Mouse (Mus musculus) liver (tissue): ENCODE measurements around the gene Gpr149.

Experiments used
- DNase-seq: peaks from one replicate; pipeline ENCODE4 v3.0.0-alpha.2; 2020; ENCODE audit warnings: mixed read lengths

Gene Gpr149

GRCm38 (mm10) chr3:62604973-62605372 is at the start of gene Gpr149:
Gpr149 (minus strand) TSS chr3:62605140.
- no peak for DNase-seq

GRCm38 (mm10) chr3:62650551-62650950 is 45.6 kb upstream of the Gpr149 start:
- no peak for DNase-seq

- DNase-seq = no peak
These were observed 5.9 kb upstream of the Gpr149 start for GRCm38 (mm10) chr3:62610861-62611260.

DNA sequence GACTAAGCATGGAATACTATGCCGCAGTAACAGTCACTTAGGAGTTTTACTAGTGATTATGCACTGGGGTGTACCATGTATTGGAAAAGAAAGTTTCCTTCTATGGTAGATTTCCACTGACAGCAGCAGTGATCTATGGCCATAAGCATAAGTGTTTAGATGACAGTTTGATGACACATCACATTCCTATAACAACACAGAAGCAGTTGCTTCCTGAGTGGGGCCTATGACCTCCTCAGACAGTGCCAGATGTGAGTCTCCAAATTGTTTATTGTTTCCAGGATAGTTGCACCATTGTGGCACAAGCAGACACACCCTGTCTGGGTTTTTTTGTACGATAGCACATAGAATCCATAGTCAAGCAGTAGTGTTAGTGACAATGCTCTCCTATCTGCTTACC is 991 bp upstream of the Gpr149 start:
- no peak for DNase-seq

- no peak for DNase-seq
These were observed 921 bp downstream of the Gpr149 start for GRCm38 (mm10) chr3:62604047-62604391.

GRCm38 (mm10) chr3:62603231-62604046 is 1.5 kb downstream of the Gpr149 start:
- peak; percentile 3 for DNase-seq

DNA sequence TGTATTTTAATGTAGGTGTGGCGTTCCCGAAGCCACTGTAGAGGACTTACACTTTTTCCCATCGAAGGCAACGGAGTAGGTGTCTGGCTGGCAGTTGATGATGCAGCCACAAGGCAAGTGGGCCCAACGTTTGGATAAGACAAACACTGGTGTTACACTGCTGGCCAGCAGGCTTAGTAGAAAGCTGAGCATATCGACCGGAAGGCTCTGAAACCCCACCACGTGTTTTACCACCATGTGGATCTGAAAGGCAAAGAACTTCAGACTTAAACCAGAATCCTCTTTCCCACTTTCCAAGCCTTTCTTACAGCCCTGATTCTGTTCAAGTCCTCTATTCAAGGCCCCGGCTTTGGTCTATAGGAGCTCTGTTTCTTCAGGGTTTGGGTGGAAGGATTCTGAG is 2.5 kb downstream of the Gpr149 start:
- DNase-seq = no peak

DNA sequence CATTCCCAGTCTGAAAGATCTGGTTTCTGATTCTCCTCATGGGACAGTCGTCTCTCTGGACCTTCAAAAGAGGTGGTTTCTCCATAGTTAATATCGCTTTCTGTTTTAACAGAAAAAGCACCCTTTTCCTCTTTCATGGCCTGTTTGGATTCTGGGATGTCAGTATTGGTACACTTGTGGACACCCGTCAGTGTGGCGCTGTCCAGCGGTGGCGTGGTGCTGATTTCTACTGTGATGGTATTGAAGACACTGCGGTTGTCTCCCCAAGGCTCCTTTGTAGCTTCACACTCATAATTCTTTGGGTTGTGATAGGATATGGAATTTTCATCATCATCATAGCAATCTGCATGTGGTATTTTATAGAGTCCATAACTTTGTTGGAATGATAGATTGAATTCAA is 10.1 kb downstream of the Gpr149 start:
- DNase-seq = peak; percentile 22

GRCm38 (mm10) chr3:62585072-62585471 is 19.9 kb downstream of the Gpr149 start:
- DNase-seq = no peak

DNA sequence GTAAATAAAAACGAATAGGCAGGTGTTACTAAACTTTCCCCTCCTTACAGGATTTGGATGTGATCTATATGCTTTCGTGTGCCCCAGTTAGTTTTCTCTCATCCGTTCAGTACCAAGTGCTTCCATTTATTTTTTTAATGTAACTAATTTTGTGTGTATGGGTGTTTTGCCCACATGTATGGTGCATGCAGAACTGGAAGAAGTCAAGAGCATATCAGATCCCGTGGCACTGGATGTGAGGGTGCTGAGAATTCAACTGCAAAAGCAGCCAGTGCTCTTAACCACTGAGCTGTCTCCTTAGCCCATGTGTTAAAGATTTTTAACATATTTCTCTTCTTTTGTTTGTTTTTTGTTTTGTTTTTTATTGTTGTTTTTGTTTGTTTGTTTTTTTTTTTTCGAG is 77.3 kb downstream of the Gpr149 start:
- DNase-seq = no peak

- DNase-seq = no peak
These were observed 77.8 kb downstream of the Gpr149 start for GRCm38 (mm10) chr3:62527160-62527559.

DNA sequence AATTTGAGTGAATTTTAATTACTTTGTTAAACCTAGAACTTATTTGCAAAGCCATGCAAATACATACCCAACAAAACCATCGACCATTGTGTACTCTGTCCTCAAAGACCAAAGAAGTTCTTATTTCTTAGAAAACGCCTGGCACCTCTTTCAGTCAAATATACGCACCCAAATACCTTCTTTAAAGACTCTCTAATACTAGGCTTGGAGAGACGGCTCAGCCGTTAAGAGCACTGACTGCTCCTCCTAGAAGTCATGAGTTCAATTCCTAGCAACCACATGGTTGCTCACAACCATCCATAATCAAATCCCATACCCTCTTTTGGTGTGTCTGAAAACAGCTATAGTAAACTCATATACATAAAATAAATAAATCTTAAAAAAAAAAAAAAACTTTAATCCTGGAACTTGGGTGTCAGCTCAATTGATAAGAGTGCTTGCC is 97.7 kb downstream of the Gpr149 start:
- DNase-seq = no peak

DNA sequence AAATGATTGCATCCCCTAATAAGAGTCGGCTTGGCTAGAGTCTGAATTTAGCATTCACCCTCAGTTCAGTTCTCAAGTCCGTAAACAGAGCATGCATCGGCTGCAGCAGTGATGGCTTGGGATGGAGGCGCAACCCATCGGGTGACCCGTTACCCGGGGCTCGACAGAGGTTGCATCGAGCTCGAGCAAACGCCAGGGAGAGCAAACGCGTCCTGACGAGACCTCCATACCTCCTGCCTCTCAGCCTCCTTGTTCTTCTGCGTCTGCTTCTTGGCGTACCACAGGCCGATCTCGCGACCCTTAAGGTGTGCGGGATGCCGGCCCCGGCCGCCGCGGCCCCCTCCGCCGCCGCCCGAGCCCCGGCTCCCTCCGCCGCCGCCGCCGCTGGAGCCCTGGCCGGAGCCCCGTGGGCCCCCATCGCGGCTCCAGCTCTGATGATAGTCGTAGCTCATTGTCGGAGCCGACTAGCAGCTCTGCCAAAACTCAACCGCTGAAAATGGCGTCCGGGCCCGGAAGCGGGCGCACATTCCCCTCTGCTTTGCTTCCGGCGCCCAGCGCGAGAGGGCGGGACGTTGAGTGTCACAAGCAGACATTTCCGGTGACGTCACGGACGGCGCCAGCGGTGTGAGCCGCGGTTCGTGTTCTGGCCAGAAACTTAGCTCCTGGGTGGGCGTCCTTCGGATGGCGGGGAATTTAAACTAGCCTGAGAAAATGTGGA is 98.3 kb downstream of the Gpr149 start, which contains the start of gene Dhx36:
Gene Dhx36, minus strand, starts transcription at position 517 of the 718 bp plus-strand sequence.
- DNase-seq = peak; percentile 92

DNA sequence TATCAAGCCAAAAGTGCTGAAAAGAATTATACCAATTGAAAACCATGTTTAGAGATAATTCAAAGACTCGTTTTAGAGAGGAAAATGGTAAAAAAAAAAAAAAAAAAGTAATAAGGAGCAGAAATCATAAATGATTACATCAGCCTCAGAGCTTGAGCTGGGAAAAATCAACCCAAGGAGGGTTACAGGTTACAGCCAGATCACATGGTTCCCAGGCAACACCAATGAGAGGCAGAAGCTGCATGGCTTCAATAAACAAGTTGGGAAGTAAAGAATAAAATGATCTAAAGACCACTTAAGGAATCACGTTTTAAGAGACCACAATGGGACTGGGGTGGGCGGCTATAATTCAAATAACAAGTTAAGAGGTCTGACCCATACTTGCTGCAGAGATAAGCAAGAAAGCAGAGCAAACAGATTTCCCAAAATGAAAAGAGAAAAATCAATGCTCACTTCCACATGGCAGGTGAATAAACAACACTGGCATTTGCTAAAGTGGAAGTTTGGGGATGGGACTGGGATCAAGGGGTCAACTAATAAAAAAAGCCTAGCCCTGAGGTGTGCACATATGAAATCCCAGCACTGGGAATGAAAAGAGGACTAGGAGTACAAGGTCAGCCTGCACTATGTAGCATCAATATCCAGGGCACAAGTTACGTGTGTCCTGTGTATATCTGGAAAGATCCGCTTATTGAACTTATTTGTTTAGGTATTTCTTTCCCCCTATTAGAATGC is 99.6 kb downstream of the Gpr149 start:
- DNase-seq = no peak

GRCm38 (mm10) chr3:62499327-62499726 is 105.6 kb downstream of the Gpr149 start:
- no peak for DNase-seq

GRCm38 (mm10) chr3:62492568-62492967 is 112.4 kb downstream of the Gpr149 start:
- no peak for DNase-seq

- DNase-seq = no peak
These were observed 120.6 kb downstream of the Gpr149 start for GRCm38 (mm10) chr3:62484340-62484739.
